Mouse (Mus musculus) heart, postnatal 14 days (tissue): ENCODE data around the gene Trim30d. TPM values are rescaled to one million over a fixed set of nuclear protein-coding genes. Genes with fewer than 3 reads are reported as not detected.
"Not testable (repeated sequence)": the region's sequence is repeated elsewhere in the genome, so short reads cannot be mapped to it uniquely, and the experiment has no call there.

Experiments
- DNase-seq, 2 experiments: peaks; one replicate each; pipeline ENCODE4 v3.0.0; 2021 to 2022
- intact Hi-C: fragments of 180-260 bp; cut with DNase I; formaldehyde crosslinking; loops from one replicate; pipeline ENCODE4 v1.15.1; 2025
- long read RNA-seq, 2 experiments: library from polyadenylated mRNA; stranded (forward); transcript quantifications; one replicate each; pipeline ENCODE4 v2.0.0; 2021
- total RNA-seq, 2 experiments: library from RNA; stranded (reverse); gene quantifications; 2 replicates each; pipeline ENCODE4 v1.2.3; 2021

The Trim30d gene
- total RNA-seq: 1 to 10 TPM in 1 of 2 experiments, under 1 TPM in 1; 0.45 to 1.2 TPM
- long read RNA-seq, experiment 1: 0 reads
- long read RNA-seq, experiment 2: 0 reads

DNA sequence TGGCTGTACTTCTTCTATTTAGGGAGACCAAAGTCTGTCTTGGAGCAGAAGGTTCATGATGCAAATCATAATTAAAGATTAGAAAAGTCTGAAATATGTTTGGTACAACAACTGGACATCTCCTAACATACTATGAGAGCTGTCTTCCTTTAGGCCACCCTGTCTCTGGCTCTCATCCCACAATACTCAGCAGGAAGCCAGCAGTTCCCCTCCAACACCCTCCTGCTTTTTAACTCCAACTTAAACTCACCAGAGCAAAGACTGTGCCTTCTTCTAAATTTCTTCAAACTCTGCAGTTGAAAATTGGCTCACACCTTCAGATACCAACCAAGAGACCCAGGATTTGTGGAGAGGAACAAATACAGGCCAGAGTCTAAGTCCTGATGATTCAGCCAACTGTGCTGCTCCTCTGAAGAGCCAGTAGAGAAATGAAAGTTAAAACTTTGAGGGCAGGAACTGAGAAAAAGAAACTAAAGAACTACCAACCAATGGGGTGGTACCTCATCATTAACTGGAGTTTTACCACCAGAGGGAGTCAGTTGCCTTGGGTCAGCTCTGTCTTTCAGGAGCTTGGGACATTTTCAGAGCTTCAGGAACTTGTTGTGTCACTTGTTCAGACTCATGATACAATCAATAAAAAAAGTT, at the start of gene Trim30d:
Gene Trim30d, minus strand, starts transcription at position 429 of the 645 bp plus-strand sequence.
- intact Hi-C loops, DNase-seq: not testable (repeated sequence)

DNA sequence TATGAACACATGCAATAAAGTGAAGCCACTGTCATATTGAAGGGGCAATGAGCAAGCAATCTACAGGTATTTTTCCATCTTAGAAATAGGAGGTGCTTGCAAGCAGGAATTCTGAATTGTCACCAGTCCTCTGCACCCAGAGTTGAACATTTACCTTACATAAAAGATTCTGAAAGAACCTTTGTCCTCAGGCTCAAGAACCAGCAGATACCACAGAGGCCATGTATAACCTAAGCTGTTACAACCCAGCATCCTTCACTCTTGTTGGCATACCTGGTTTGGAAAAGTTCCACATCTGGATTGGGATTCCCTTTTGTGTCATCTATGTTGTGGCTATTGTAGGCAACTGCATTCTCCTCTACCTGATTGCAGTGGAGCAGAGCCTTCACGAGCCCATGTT, 45.1 kb upstream of the Trim30d start:
- DNase-seq: no peak
- intact Hi-C loops: no loop called here

DNA sequence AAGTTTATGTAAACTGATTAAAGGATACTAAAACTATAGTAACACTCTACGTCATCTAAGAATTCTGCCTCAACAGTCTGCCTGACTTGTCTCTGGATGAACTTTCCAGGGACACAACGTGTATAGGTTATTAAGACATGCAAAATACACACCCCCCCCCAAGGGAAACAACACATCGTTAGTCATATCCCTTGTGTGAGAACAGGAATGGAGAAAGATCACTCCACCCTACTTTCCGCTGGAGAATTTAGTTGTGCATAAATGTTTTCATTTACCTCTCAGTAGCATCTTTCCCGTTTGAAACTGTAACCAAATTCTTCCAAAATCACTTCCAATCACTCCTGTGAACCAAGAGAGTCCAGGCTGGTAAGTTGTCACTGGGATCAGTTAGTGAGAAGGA, 42.2 kb upstream of the Trim30d start, which contains the start of gene Olfr651:
Gene Olfr651, plus strand, starts transcription at position 301 of the 400 bp plus-strand sequence.
- intact Hi-C loops: no loop called here
- no peak for DNase-seq

DNA sequence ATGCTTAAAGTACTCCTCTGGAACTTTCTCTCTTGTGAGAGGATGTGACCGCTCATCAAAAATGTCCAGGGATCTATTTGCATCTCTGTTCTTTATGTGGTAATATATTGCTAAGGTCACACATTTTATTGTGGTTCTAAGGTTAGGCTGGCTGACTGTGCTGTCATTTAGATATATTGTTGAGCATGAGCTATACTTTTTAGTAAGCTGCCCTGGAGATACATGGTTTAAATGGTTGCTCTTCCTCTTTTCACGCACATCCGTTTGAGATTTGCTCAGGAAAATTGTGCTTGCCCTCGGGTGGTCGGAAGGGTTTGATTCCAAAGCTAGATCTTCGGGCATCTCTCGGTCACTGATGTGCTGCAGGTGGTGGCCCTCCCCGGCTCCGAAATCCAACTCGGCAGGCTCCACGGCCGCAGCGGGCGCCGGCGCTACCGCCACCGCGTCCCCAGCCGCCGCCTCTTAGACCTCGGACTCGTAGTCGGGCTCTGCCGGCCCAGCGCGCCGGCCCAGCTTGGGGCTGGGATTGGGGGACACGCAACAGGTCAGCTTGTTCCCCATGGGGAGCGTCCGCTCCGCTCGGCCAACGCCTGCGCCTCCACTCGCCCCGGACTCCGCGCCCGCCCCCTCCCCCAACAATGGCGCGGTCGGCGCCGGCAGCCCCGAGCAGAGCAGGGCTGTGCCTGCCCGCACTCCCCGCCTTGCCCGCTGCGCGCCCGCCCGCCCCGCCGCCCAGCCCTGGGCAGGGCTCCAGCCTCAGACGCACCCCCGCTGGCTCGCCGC, 5.9 kb downstream of the Trim30d start:
- intact Hi-C loops: no loop called here
- DNase-seq: peak; percentile 11 to 22

DNA sequence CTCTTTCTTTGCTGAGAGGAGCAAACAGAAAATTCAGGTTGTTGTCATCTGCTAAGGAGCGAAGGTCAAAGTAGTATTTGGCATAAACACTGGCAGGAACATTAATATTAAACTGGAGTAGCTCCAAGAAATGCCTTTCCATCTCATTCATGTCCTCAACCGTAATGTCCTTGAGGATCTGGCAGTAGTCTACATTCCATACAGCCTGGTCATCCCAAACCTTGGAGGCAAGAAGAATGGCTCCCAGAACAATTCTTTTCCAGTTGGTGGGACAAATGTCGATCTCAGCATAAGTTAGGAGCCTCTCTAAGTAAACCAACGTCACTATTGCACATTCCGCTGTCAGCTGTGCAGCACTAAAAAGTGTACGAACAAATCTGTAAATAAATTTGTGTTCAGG, 6.5 kb downstream of the Trim30d start:
- intact Hi-C loops, DNase-seq: not testable (repeated sequence)

DNA sequence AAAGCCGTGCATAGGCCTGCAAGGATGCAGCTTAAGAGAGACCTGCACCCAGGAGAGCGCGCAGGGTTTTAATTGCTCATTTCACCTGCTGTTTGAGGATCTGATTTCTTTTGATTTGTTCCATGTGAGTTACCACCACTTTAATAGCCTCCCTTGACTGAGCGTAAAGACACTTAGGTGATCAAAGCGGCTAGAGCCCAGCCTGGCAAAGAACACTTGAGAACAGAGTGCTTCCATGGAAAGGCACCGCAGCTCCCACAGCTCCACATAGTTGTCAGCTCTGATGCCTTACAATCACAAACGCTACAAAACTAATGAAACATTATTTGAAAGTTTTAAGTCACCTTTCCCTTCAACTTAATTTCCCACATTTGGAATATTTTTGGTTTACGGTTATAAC, 8.2 kb downstream of the Trim30d start:
- DNase-seq, intact Hi-C loops: not testable (repeated sequence)

DNA sequence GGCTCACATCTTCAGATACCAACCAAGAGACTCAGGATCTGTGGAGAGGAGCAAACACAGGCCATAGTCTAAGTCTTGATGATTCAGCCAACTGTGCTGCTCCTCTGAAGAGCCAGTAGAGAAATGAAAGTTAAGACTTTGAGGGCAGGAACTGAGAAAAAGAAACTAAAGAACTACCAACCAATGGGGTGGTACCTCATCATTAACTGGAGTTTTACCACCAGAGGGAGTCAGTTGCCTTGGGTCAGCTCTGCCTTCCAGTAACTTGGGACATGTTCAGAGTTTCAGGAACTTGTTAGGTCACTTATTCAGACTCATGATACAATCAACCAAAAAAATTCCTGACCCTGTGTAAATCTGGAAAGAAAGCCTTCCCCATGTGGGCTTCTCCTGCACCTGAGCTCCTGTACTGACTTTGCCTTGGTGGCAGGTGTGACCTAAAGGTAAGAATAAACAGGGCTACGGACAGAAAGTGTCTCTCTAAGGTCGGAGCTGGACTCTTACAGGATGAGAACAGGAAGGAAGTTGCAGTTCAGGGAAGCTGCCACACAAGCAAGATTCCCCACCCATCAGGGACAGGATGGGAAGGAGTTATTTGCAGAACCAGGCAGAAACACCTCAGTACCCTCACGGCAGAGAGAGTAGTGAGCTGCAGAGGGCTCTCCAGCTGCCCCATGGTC, 42.4 kb downstream of the Trim30d start, which contains the start of gene Trim30a:
Gene Trim30a, minus strand, starts transcription at position 129 of the 680 bp plus-strand sequence.
- intact Hi-C loops: no loop called here
- DNase-seq: peak in 1 of 2 experiments; percentile 2

DNA sequence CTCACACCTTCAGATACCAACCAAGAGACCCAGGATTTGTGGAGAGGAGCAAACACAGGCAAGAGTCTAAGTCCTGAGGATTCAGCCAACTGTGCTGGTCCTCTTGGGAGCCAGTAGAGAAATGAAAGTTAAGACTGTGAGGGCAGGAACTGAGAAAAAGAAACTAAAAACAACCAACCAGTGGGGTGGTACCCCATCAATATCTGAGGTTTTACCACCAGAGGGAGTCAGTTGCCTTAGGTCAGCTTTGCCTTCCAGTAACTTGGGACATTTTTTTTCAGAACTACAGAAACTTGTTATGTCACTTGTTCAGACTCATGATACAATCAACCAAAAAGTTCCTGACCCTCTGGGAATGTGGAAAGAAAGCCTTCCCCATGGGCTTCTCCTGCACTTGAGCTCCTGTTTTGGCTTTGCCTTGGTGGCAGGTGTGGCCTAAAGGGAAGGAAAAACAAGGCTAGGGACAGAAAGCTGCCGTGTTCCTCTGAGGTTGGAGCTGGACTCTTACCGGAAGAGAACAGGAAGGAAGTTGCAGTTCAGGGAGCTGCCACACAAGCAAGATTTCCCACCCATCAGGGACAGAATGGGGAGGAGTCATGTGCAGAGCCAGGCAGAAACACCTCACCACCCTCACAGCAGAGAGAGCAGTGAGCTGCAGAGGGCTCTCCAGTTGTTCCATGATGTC, 61.5 kb downstream of the Trim30d start:
- intact Hi-C loops: no loop called here
- DNase-seq: peak in 1 of 2 experiments; percentile 8

Other genes starting within 250 kb of the Trim30d start
- 1 to 10 TPM; 2.6 to 2.9 TPM for gene Trim5, start 219.8 kb downstream of the Trim30d start, total RNA-seq
- 1 to 10 TPM; 6.1 to 8.2 TPM for gene Trim12a, start 192.4 kb downstream of the Trim30d start, total RNA-seq
- gene Trim34b, start 178.4 kb downstream of the Trim30d start, total RNA-seq: under 1 TPM; 0.17 to 0.34 TPM
- 1 to 10 TPM; 5.4 to 6.5 TPM for gene Trim12c, start 154.5 kb downstream of the Trim30d start, total RNA-seq
- gene Trim30b, start 138.0 kb downstream of the Trim30d start, total RNA-seq: not detected
- under 1 TPM; 0.12 to 0.17 TPM for gene Trim30c, start 107.0 kb downstream of the Trim30d start, total RNA-seq
- gene Trim30a, start 42.7 kb downstream of the Trim30d start, total RNA-seq: 1 to 10 TPM; 2.7 to 3.1 TPM
- not detected for gene Olfr651, start 42.3 kb upstream of the Trim30d start, total RNA-seq
- not detected for gene Olfr652, start 53.1 kb upstream of the Trim30d start, total RNA-seq
- gene Olfr653, start 69.5 kb upstream of the Trim30d start, total RNA-seq: not detected
- gene Olfr654, start 79.2 kb upstream of the Trim30d start, total RNA-seq: not detected
- not detected for gene Olfr655, start 93.9 kb upstream of the Trim30d start, total RNA-seq
- not detected for gene Olfr656, start 106.1 kb upstream of the Trim30d start, total RNA-seq
- gene Olfr657, start 116.9 kb upstream of the Trim30d start, total RNA-seq: not detected
- gene Olfr658, start 139.5 kb upstream of the Trim30d start, total RNA-seq: not detected
- not detected for gene Olfr659, start 158.9 kb upstream of the Trim30d start, total RNA-seq
- not detected for gene Olfr661, start 178.7 kb upstream of the Trim30d start, total RNA-seq